ENCODE assay signal across 18 mouse cellular contexts in the genomic region with DNA sequence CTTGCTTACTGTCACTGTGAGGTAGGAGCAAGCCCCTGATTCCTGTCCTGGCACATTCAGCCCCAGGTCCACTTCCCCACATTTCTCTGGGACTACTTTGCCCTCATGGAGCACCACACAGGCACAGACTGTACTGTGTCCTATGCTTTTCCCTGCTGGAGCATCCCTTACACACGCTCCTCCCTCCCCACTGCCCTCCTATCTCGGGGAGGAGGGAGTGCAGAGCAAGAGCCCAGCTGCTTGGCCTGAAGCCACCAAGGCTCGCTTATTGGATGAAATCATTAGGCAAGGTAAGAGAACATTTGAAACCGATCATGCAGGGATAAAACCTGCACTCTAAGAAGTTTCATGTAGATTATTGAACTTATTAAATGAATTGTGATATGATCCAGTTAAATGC. TPM values are rescaled to one million over a fixed set of nuclear protein-coding genes. Genes with fewer than 3 reads are reported as not detected.
DNase-seq lines count a peak whose midpoint lies in the region; ATAC-seq and TF ChIP-seq lines count a peak whose summit lies in the region.
"Had no signal": no experiment of that assay in that cellular context is flagged by ENCODE, and none has a peak within 500 bp of the region (broad histone marks: within the 10 kb centered on the region; RNA-seq: fewer than 3 reads in every experiment).

No protein-coding gene starts in this region.

- TF ChIP-seq CTCF in midbrain, postnatal 0 days (IDR thresholded peaks at IDR 0.05) = no peak

- H3K9me3 ChIP-seq in hindbrain, embryonic 10.5 days = no peaks in the 10 kb centered on the region
- H3K9me3 ChIP-seq in hindbrain, embryonic 12.5 days (replicated peaks) = no peaks in the 10 kb centered on the region
- H3K9me3 ChIP-seq in midbrain, postnatal 0 days (ENCODE audit: low read length) = no peaks in the 10 kb centered on the region
- no peaks in the 10 kb centered on the region for H3K9me3 ChIP-seq in midbrain, embryonic 14.5 days (ENCODE audit: control insufficient read depth, low read length)
- H3K9me3 ChIP-seq: lung, embryonic 15.5 days had no signal

- no peak for ATAC-seq in hindbrain, embryonic 12.5 days (ENCODE audit: low FRiP score)
- ATAC-seq in midbrain, postnatal 0 days (ENCODE audit: low FRiP score) = no peak
- ATAC-seq in midbrain, embryonic 14.5 days (ENCODE audit: low FRiP score, low TSS enrichment) = no peak
- ATAC-seq: intestine, embryonic 16.5 days had no signal

- no peak overlapping the region for H3K9ac ChIP-seq in hindbrain, embryonic 12.5 days
- H3K9ac ChIP-seq in midbrain, postnatal 0 days (replicated peaks; ENCODE audit: low read length, poor library complexity, severe bottlenecking) = no peak overlapping the region
- H3K9ac ChIP-seq in midbrain, embryonic 14.5 days (replicated peaks; ENCODE audit: low read length) = no peak overlapping the region
- H3K9ac ChIP-seq: lung, embryonic 15.5 days had no signal

- H3K27me3 ChIP-seq in hindbrain, embryonic 10.5 days (ENCODE audit: insufficient read depth, poor library complexity, severe bottlenecking) = no peaks in the 10 kb centered on the region
- H3K27me3 ChIP-seq in hindbrain, embryonic 12.5 days = no peaks in the 10 kb centered on the region
- H3K27me3 ChIP-seq in midbrain, postnatal 0 days (ENCODE audit: insufficient read depth, low read length) = no peaks in the 10 kb centered on the region
- H3K27me3 ChIP-seq in midbrain, embryonic 14.5 days (ENCODE audit: control insufficient read depth, insufficient read depth, low read length) = no peaks in the 10 kb centered on the region
- H3K27me3 ChIP-seq: lung, embryonic 15.5 days had no signal

- no peak overlapping the region for H3K4me3 ChIP-seq in hindbrain, embryonic 10.5 days
- no peak overlapping the region for H3K4me3 ChIP-seq in hindbrain, embryonic 12.5 days
- no peak overlapping the region for H3K4me3 ChIP-seq in midbrain, postnatal 0 days (ENCODE audit: low read depth, low read length)
- H3K4me3 ChIP-seq in midbrain, embryonic 14.5 days (replicated peaks; ENCODE audit: low read depth, low read length) = no peak overlapping the region
- H3K4me3 ChIP-seq: left cerebral cortex, adult 2 months; lung, embryonic 15.5 days had no signal

- peaks cover 6% of the 10 kb centered on the region; the same call in 1 of the 2 replicates for H3K4me1 ChIP-seq in hindbrain, embryonic 10.5 days (replicated peaks)
- peaks cover 7% of the 10 kb centered on the region; the same call in 1 of the 2 replicates for H3K4me1 ChIP-seq in hindbrain, embryonic 12.5 days
- H3K4me1 ChIP-seq in midbrain, postnatal 0 days (ENCODE audit: insufficient read depth, low read length) = no peaks in the 10 kb centered on the region
- no peaks in the 10 kb centered on the region for H3K4me1 ChIP-seq in midbrain, embryonic 14.5 days (ENCODE audit: control insufficient read depth, insufficient read depth, low read length)

- H3K36me3 ChIP-seq in hindbrain, embryonic 10.5 days = no peaks in the 10 kb centered on the region
- no peaks in the 10 kb centered on the region for H3K36me3 ChIP-seq in hindbrain, embryonic 12.5 days
- H3K36me3 ChIP-seq in midbrain, postnatal 0 days (ENCODE audit: insufficient read depth, low read length) = no peaks in the 10 kb centered on the region
- H3K36me3 ChIP-seq in midbrain, embryonic 14.5 days (ENCODE audit: control insufficient read depth, insufficient read depth, low read length) = no peaks in the 10 kb centered on the region
- H3K36me3 ChIP-seq: lung, embryonic 15.5 days had no signal

- 56% methylated on average over 4 of the region's 4 CpGs for WGBS in hindbrain, embryonic 10.5 days
- WGBS in hindbrain, embryonic 12.5 days = 61% methylated on average over 4 of the region's 4 CpGs
- WGBS in midbrain, postnatal 0 days = 56% methylated on average over 4 of the region's 4 CpGs
- WGBS in midbrain, embryonic 14.5 days = 57% methylated on average over 4 of the region's 4 CpGs

- H3K4me2 ChIP-seq in hindbrain, embryonic 12.5 days (replicated peaks) = no peak overlapping the region
- H3K4me2 ChIP-seq in midbrain, postnatal 0 days (ENCODE audit: low read depth, low read length, poor library complexity, severe bottlenecking) = no peak overlapping the region
- H3K4me2 ChIP-seq in midbrain, embryonic 14.5 days (ENCODE audit: low read length) = no peak overlapping the region
- H3K4me2 ChIP-seq: lung, embryonic 15.5 days; midbrain, embryonic 11.5 days had no signal

- DNase-seq in adrenal gland, postnatal 10 days = peak; percentile 35
- DNase-seq in adrenal gland, adult 18-20 months (ENCODE audit: low spot score in 2 of 2) = no peak
- DNase-seq in hindbrain, embryonic 10.5 days (ENCODE audit: low spot score) = no peak
- DNase-seq in midbrain, postnatal 0 days (ENCODE audit: low spot score) = peak; percentile 26
- no peak for DNase-seq in midbrain, embryonic 14.5 days
- peak; percentile 11 for DNase-seq in lung, postnatal 36 days
- no peak for DNase-seq in thymus, postnatal 14 days
- DNase-seq: cerebellum, adult 8-10 months; liver; right cerebral cortex, postnatal 25 days had no signal

- 0 out of 2 replicates have a peak overlapping the region, but pooled peaks have one; percentile 17 for H3K27ac ChIP-seq in hindbrain, embryonic 10.5 days
- no peak overlapping the region for H3K27ac ChIP-seq in hindbrain, embryonic 12.5 days
- H3K27ac ChIP-seq in midbrain, postnatal 0 days (ENCODE audit: low read depth, low read length) = no peak overlapping the region
- H3K27ac ChIP-seq in midbrain, embryonic 14.5 days (replicated peaks; ENCODE audit: low read depth, low read length) = no peak overlapping the region
- H3K27ac ChIP-seq: left cerebral cortex, adult 2 months; lung, embryonic 15.5 days had no signal

RNA-seq across cellular contexts. Expression of a gene that starts 20.7 kb away (rescaled TPM):
- total RNA-seq in adrenal gland, postnatal 10 days (2021) = not detected
- not detected for total RNA-seq in adrenal gland, adult 18-20 months (2021)
- not detected in 2 replicates for polyA plus RNA-seq in hindbrain, embryonic 10.5 days (2016; fragmentation: Nextera tagmentation; extraction: Ambion mirVana)
- not detected in 2 replicates for polyA plus RNA-seq in hindbrain, embryonic 12.5 days (2016; fragmentation: Nextera tagmentation; extraction: Ambion mirVana)
- not detected in 2 replicates for total RNA-seq in midbrain, postnatal 0 days (2014; rRNA removed)
- not detected in 2 replicates for polyA plus RNA-seq in midbrain, postnatal 0 days (2015; fragmentation: Nextera tagmentation; extraction: Ambion mirVana)
- polyA plus RNA-seq in midbrain, embryonic 14.5 days (2014; fragmentation: Nextera tagmentation; extraction: Ambion mirVana) = not detected in 2 replicates
- total RNA-seq: hematopoietic stem cell, adult 5-6 weeks; left cerebral cortex, adult 2 months had no signal
- polyA plus RNA-seq: intestine, embryonic 16.5 days; large intestine, adult 2 months; lung, embryonic 15.5 days; midbrain, embryonic 11.5 days; thymus, postnatal 0 days had no signal

Comparison
In these comparisons a context has a peak if more than half of its experiments do, and no peak if none do; other contexts are left out.
1. DNase-seq: peak in adrenal gland, postnatal 10 days (single experiment), midbrain, postnatal 0 days (single experiment) and lung, postnatal 36 days (single experiment); none in adrenal gland, adult 18-20 months (0 of 2), hindbrain, embryonic 10.5 days (single experiment), midbrain, embryonic 14.5 days (single experiment) and thymus, postnatal 14 days (single experiment).